Mouse (Mus musculus): Measurements from ENCODE around the gene S100a9. TPM values are rescaled to one million over a fixed set of nuclear protein-coding genes. Genes with fewer than 3 reads are reported as not detected.

Gene S100a9
- total RNA-seq, 1 experiment from 2014 or later: 31.4 TPM

Other genes with a start within 250 kb of the S100a9 start
- not detected in 3 replicates for gene Npr1, start 229.9 kb downstream of the S100a9 start, total RNA-seq (2017)
- 72.4 to 84.1 TPM (median 74.7 TPM) in 3 replicates for gene Ilf2, start 219.6 kb downstream of the S100a9 start, total RNA-seq (2017)
- gene Snapin, start 204.7 kb downstream of the S100a9 start, total RNA-seq (2017): 52.4 to 94.4 TPM (median 62.0 TPM) in 3 replicates
- gene Chtop, start 186.2 kb downstream of the S100a9 start, total RNA-seq (2017): 65.3 to 100 TPM (median 80.3 TPM) in 3 replicates
- gene S100a1, start 181.3 kb downstream of the S100a9 start, total RNA-seq (2017): 24.0 to 71.5 TPM (median 39.2 TPM) in 3 replicates
- gene S100a13, start 181.3 kb downstream of the S100a9 start, total RNA-seq (2017): 111 to 176 TPM (median 141 TPM) in 3 replicates
- gene S100a14, start 168.9 kb downstream of the S100a9 start, total RNA-seq (2017): 3.0 TPM in 1 of 3 replicates, not detected in the others
- not detected in 3 replicates for gene S100a16, start 158.5 kb downstream of the S100a9 start, total RNA-seq (2017)
- not detected in 3 replicates for gene S100a3, start 135.1 kb downstream of the S100a9 start, total RNA-seq (2017)
- gene S100a2, start 105.5 kb downstream of the S100a9 start, total RNA-seq (2017): not detected in 3 replicates
- not detected in 3 replicates for gene Gm42674, start 93.8 kb downstream of the S100a9 start, total RNA-seq (2017)
- 562 to 1,115 TPM (median 1,082 TPM) in 3 replicates for gene S100a4, start 92.0 kb downstream of the S100a9 start, total RNA-seq (2017)
- not detected in 3 replicates for gene S100a5, start 87.2 kb downstream of the S100a9 start, total RNA-seq (2017)
- gene S100a6, start 82.8 kb downstream of the S100a9 start, total RNA-seq (2017): 318 to 564 TPM (median 521 TPM) in 3 replicates
- 0.58 TPM in 1 of 3 replicates, not detected in the others for gene S100a7a, start 41.7 kb downstream of the S100a9 start, total RNA-seq (2017)
- 3.4 to 52.7 TPM (median 15.1 TPM) in 3 replicates for gene S100a8, start 26.7 kb downstream of the S100a9 start, total RNA-seq (2017)
- not detected in 3 replicates for gene Pglyrp4, start 31.2 kb upstream of the S100a9 start, total RNA-seq (2017)
- gene Gm5849, start 82.2 kb upstream of the S100a9 start, total RNA-seq (2017): not detected in 3 replicates